ENCODE assay signal across 33 mouse cellular contexts in the genomic region with DNA sequence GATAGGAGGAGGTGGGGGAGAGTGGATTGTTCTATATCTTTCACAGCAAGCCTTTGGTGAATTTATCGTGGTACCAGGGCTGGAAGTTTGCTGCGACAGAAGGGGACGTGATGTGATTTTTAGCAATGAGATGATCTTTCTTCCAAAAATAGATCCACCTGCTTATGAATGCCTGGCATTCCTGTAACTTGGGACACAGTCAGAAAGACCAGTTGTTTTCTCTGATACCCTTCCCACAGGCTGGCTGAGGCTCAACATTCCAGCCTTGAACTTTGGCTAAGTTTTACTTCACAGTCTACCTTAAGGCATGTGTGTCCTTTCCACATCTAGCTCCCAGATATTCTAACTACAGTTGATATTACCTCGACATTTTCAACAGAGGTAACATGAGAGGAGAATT.
DNase-seq lines count a peak whose midpoint lies in the region; ATAC-seq lines count a peak whose summit lies in the region.
"Had no signal": no experiment of that assay in that cellular context is flagged by ENCODE, and none has a peak within 500 bp of the region (broad histone marks: within the 10 kb centered on the region; RNA-seq: fewer than 3 reads in every experiment).

No protein-coding gene starts in this region.

- no peak overlapping the region for H3K4me2 ChIP-seq in heart, embryonic 11.5 days
- peak overlapping the region; percentile 34 for H3K4me2 ChIP-seq in heart, embryonic 16.5 days (ENCODE audit: low read depth, low read length)
- H3K4me2 ChIP-seq: embryonic facial prominence, embryonic 15.5 days; forebrain, embryonic 12.5 days; hindbrain, embryonic 12.5 days; intestine, embryonic 15.5 days; liver, embryonic 13.5 days; midbrain, embryonic 12.5 days; neural tube, embryonic 13.5 days had no signal

- H3K27me3 ChIP-seq in heart, embryonic 11.5 days (ENCODE audit: control insufficient read depth, insufficient read depth, low read length): no peaks in the 10 kb centered on the region
- no peaks in the 10 kb centered on the region for H3K27me3 ChIP-seq in heart, embryonic 16.5 days (ENCODE audit: control insufficient read depth, insufficient read depth, low read length)
- H3K27me3 ChIP-seq: embryonic facial prominence, embryonic 15.5 days; forebrain, embryonic 12.5 days; hindbrain, embryonic 12.5 days; intestine, embryonic 15.5 days; liver, embryonic 13.5 days; megakaryocyte, embryonic 14.5 days; midbrain, embryonic 12.5 days; neural tube, embryonic 13.5 days; Patski had no signal

- no peaks in the 10 kb centered on the region for H3K4me1 ChIP-seq in heart, embryonic 11.5 days (ENCODE audit: control insufficient read depth, insufficient read depth, low read length)
- H3K4me1 ChIP-seq in heart, embryonic 16.5 days (ENCODE audit: control insufficient read depth, insufficient read depth, low read length): peaks cover 5% of the 10 kb centered on the region; the same call in 1 of the 2 replicates
- H3K4me1 ChIP-seq: hindbrain, embryonic 12.5 days; intestine, embryonic 15.5 days; liver, embryonic 13.5 days; midbrain, embryonic 12.5 days; neural tube, embryonic 13.5 days had no signal

- no peaks in the 10 kb centered on the region for H3K36me3 ChIP-seq in heart, embryonic 11.5 days (ENCODE audit: control insufficient read depth, insufficient read depth, low read length)
- H3K36me3 ChIP-seq in heart, embryonic 16.5 days (ENCODE audit: control insufficient read depth, insufficient read depth): no peaks in the 10 kb centered on the region
- H3K36me3 ChIP-seq: embryonic facial prominence, embryonic 15.5 days; forebrain, embryonic 12.5 days; G1E; hindbrain, embryonic 12.5 days; intestine, embryonic 15.5 days; liver, embryonic 13.5 days; midbrain, embryonic 12.5 days; neural tube, embryonic 13.5 days had no signal

- ATAC-seq in heart, embryonic 11.5 days (replicated peaks; ENCODE audit: insufficient number of reproducible peaks, low FRiP score, low TSS enrichment): no peak
- peak; percentile 82 for ATAC-seq in heart, embryonic 16.5 days (replicated peaks; ENCODE audit: extremely low read depth, insufficient read depth, low FRiP score)
- ATAC-seq: forebrain, postnatal 0 days; hindbrain, postnatal 0 days; intestine, embryonic 15.5 days; lung, postnatal 0 days; Patski had no signal

- H3K9me3 ChIP-seq in heart, embryonic 11.5 days (replicated peaks; ENCODE audit: control insufficient read depth, low read length): no peaks in the 10 kb centered on the region
- H3K9me3 ChIP-seq in heart, embryonic 16.5 days (replicated peaks; ENCODE audit: control insufficient read depth, low read length): peaks cover 3% of the 10 kb centered on the region
- H3K9me3 ChIP-seq: embryonic facial prominence, embryonic 15.5 days; forebrain, embryonic 12.5 days; hindbrain, embryonic 12.5 days; intestine, embryonic 15.5 days; liver, embryonic 13.5 days; midbrain, embryonic 12.5 days; neural tube, embryonic 13.5 days had no signal

- H3K4me3 ChIP-seq in heart, embryonic 11.5 days (ENCODE audit: low read depth, low read length): no peak overlapping the region
- no peak overlapping the region for H3K4me3 ChIP-seq in heart, embryonic 16.5 days (ENCODE audit: low read length)
- H3K4me3 ChIP-seq: embryonic facial prominence, embryonic 15.5 days; forebrain, embryonic 12.5 days; hindbrain, embryonic 12.5 days; intestine, embryonic 15.5 days; liver, embryonic 13.5 days; megakaryocyte, embryonic 14.5 days; midbrain, embryonic 12.5 days; neural tube, embryonic 13.5 days had no signal

- no peak overlapping the region for H3K27ac ChIP-seq in heart, embryonic 11.5 days (ENCODE audit: low read depth, low read length)
- peak overlapping the region; percentile 59 for H3K27ac ChIP-seq in heart, embryonic 16.5 days (ENCODE audit: low read length)
- H3K27ac ChIP-seq: embryonic facial prominence, embryonic 15.5 days; forebrain, embryonic 12.5 days; hindbrain, embryonic 12.5 days; hindbrain, postnatal 0 days; intestine, embryonic 15.5 days; kidney, postnatal 0 days; liver, embryonic 13.5 days; midbrain, embryonic 12.5 days; neural tube, embryonic 13.5 days; stomach, postnatal 0 days had no signal

- 50% methylated on average over 4 of the region's 4 CpGs for WGBS in heart, embryonic 11.5 days (ENCODE audit: insufficient replicate concordance)
- WGBS in heart, embryonic 16.5 days: 33% methylated on average over 4 of the region's 4 CpGs

- no peak overlapping the region for H3K9ac ChIP-seq in heart, embryonic 11.5 days (ENCODE audit: low read depth, low read length)
- H3K9ac ChIP-seq in heart, embryonic 16.5 days (ENCODE audit: low read length): no peak overlapping the region
- H3K9ac ChIP-seq: embryonic facial prominence, embryonic 15.5 days; forebrain, embryonic 12.5 days; forebrain, postnatal 0 days; hindbrain, embryonic 12.5 days; intestine, embryonic 15.5 days; liver, embryonic 13.5 days; midbrain, embryonic 12.5 days; neural tube, embryonic 13.5 days had no signal

- DNase-seq in adrenal gland, adult 2 months: peak; percentile 36
- no peak for DNase-seq in adrenal gland, postnatal 4 days (ENCODE audit: low spot score in 2 of 2)
- peak; percentile 30 for DNase-seq in heart, adult 11 months
- no peak for DNase-seq in heart, adult 8-10 months (ENCODE audit: low spot score)
- DNase-seq in layer of hippocampus, postnatal 14 days (ENCODE audit: low spot score in 2 of 2): no peak
- DNase-seq: cerebellum, adult 18-20 months; cerebellum, postnatal 10 days; forebrain, postnatal 0 days; kidney, adult 2 months; kidney, postnatal 4 days; layer of hippocampus, postnatal 36 days; left cerebral cortex, postnatal 4 days; liver, embryonic 13.5 days; lung, adult 18-20 months; lung, postnatal 4 days; right cerebral cortex, postnatal 4 days; thymus, adult 18-20 months; thymus, postnatal 25 days had no signal

Comparison
In these comparisons a context has a peak if more than half of its experiments do, and no peak if none do; other contexts are left out.
1. DNase-seq: peak in adrenal gland, adult 2 months (single experiment) and heart, adult 11 months (single experiment); none in adrenal gland, postnatal 4 days (0 of 2), heart, adult 8-10 months (single experiment) and layer of hippocampus, postnatal 14 days (0 of 2).